Mouse (Mus musculus): Measurements from ENCODE around the gene Cebpb. TPM values are rescaled to one million over a fixed set of nuclear protein-coding genes. Genes with fewer than 3 reads are reported as not detected.
"Not testable (repeated sequence)": the region's sequence is repeated elsewhere in the genome, so short reads cannot be mapped to it uniquely, and the experiment has no call there.

Gene Cebpb
- not detected in 2 replicates for polyA plus RNA-seq (2012; ENCODE audit: insufficient read depth, insufficient read length, low replicate concordance, missing spikeins)

- peaks cover 31% of the 10 kb centered on the region for H3K4me1 ChIP-seq (ENCODE audit: control insufficient read depth, insufficient read depth, low read length)
- H3K4me3 ChIP-seq (ENCODE audit: insufficient read depth, low read depth, low read length) = peak within 1 kb of the TSS; percentile 68
- no peak within 1 kb of the TSS for H3K27ac ChIP-seq (ENCODE audit: insufficient read depth, low read depth, low read length)
- TF ChIP-seq POLR2A (IDR thresholded peaks at IDR 0.05; ENCODE audit: insufficient read depth, low read depth, low read length) (0 out of 2 replicates have a peak, but pooled peaks have one; percentile 14), CTCF (IDR thresholded peaks at IDR 0.05; ENCODE audit: insufficient read depth, low read depth, low read length) (peak; percentile 74)
- 1% methylated on average over 144 of the region's 147 CpGs for WGBS
Observed at GRCm38 (mm10) chr2:167688498-167689451, at the start of gene Cebpb. Gene Cebpb, plus strand, starts transcription at chr2:167688915.

- Histone ChIP-seq H3K4me1 (ENCODE audit: control insufficient read depth, insufficient read depth, low read length) (peaks cover 3% of the 10 kb centered on the region; the same call in 1 of the 2 replicates), H3K27ac (ENCODE audit: insufficient read depth, low read depth, low read length) (no peak overlapping the region), H3K4me3 (ENCODE audit: insufficient read depth, low read depth, low read length) (no peak overlapping the region)
- TF ChIP-seq POLR2A (IDR thresholded peaks at IDR 0.05; ENCODE audit: insufficient read depth, low read depth, low read length) = no peak
- TF ChIP-seq CTCF (IDR thresholded peaks at IDR 0.05; ENCODE audit: insufficient read depth, low read depth, low read length) = no peak
- 79% methylated on average over 3 of the region's 3 CpGs for WGBS
Observed at GRCm38 (mm10) chr2:167640279-167640678, 48.4 kb upstream of the Cebpb start.

GRCm38 (mm10) chr2:167641337-167641736 lies 47.4 kb upstream of the Cebpb start:
- H3K4me1 ChIP-seq (ENCODE audit: control insufficient read depth, insufficient read depth, low read length) = peaks cover 11% of the 10 kb centered on the region
- 46% methylated on average over 8 of the region's 8 CpGs for WGBS
- no peak overlapping the region for H3K27ac ChIP-seq (ENCODE audit: insufficient read depth, low read depth, low read length)
- H3K4me3 ChIP-seq (ENCODE audit: insufficient read depth, low read depth, low read length) = no peak overlapping the region
- TF ChIP-seq CTCF (IDR thresholded peaks at IDR 0.05; ENCODE audit: insufficient read depth, low read depth, low read length) (no peak), POLR2A (IDR thresholded peaks at IDR 0.05; ENCODE audit: insufficient read depth, low read depth, low read length) (no peak)

GRCm38 (mm10) chr2:167642164-167642563 lies 46.6 kb upstream of the Cebpb start:
- WGBS = 93% methylated on average over 6 of the region's 6 CpGs
- TF ChIP-seq CTCF (IDR thresholded peaks at IDR 0.05; ENCODE audit: insufficient read depth, low read depth, low read length) = no peak
- TF ChIP-seq POLR2A (IDR thresholded peaks at IDR 0.05; ENCODE audit: insufficient read depth, low read depth, low read length) = no peak
- peaks cover 11% of the 10 kb centered on the region for H3K4me1 ChIP-seq (ENCODE audit: control insufficient read depth, insufficient read depth, low read length)

GRCm38 (mm10) chr2:167643356-167644052 lies 45.2 kb upstream of the Cebpb start:
- peaks cover 11% of the 10 kb centered on the region for H3K4me1 ChIP-seq (ENCODE audit: control insufficient read depth, insufficient read depth, low read length)
- 87% methylated on average over 13 of the region's 13 CpGs for WGBS
- not testable (repeated sequence) for H3K4me3 ChIP-seq (ENCODE audit: insufficient read depth, low read depth, low read length); H3K27ac ChIP-seq (ENCODE audit: insufficient read depth, low read depth, low read length)

More at GRCm38 (mm10) chr2:167642164-167642563, 46.6 kb upstream of the Cebpb start:
- H3K4me3 ChIP-seq (ENCODE audit: insufficient read depth, low read depth, low read length) = no peak overlapping the region
- no peak overlapping the region for H3K27ac ChIP-seq (ENCODE audit: insufficient read depth, low read depth, low read length)

GRCm38 (mm10) chr2:167646411-167646810 lies 42.3 kb upstream of the Cebpb start:
- 76% methylated on average over 4 of the region's 4 CpGs for WGBS
- Histone ChIP-seq H3K27ac (ENCODE audit: insufficient read depth, low read depth, low read length) (no peak overlapping the region), H3K4me3 (ENCODE audit: insufficient read depth, low read depth, low read length) (no peak overlapping the region), H3K4me1 (ENCODE audit: control insufficient read depth, insufficient read depth, low read length) (peaks cover 17% of the 10 kb centered on the region)
- TF ChIP-seq CTCF (IDR thresholded peaks at IDR 0.05; ENCODE audit: insufficient read depth, low read depth, low read length) (no peak), POLR2A (IDR thresholded peaks at IDR 0.05; ENCODE audit: insufficient read depth, low read depth, low read length) (no peak)

GRCm38 (mm10) chr2:167649290-167650032 lies 39.3 kb upstream of the Cebpb start:
- Histone ChIP-seq H3K4me1 (ENCODE audit: control insufficient read depth, insufficient read depth, low read length) (peaks cover 28% of the 10 kb centered on the region), H3K27ac (ENCODE audit: insufficient read depth, low read depth, low read length) (no peak overlapping the region), H3K4me3 (ENCODE audit: insufficient read depth, low read depth, low read length) (no peak overlapping the region)
- TF ChIP-seq CTCF (IDR thresholded peaks at IDR 0.05; ENCODE audit: insufficient read depth, low read depth, low read length) (no peak), POLR2A (IDR thresholded peaks at IDR 0.05; ENCODE audit: insufficient read depth, low read depth, low read length) (no peak)
- WGBS = 90% methylated on average over 12 of the region's 12 CpGs

GRCm38 (mm10) chr2:167651622-167652021 lies 37.1 kb upstream of the Cebpb start:
- no peak overlapping the region for H3K4me3 ChIP-seq (ENCODE audit: insufficient read depth, low read depth, low read length)
- TF ChIP-seq POLR2A (IDR thresholded peaks at IDR 0.05; ENCODE audit: insufficient read depth, low read depth, low read length) (no peak), CTCF (IDR thresholded peaks at IDR 0.05; ENCODE audit: insufficient read depth, low read depth, low read length) (no peak)
- WGBS = 59% methylated on average over 9 of the region's 9 CpGs
- H3K27ac ChIP-seq (ENCODE audit: insufficient read depth, low read depth, low read length) = peak overlapping the region; percentile 30; the same call in 1 of the 2 replicates
- H3K4me1 ChIP-seq (ENCODE audit: control insufficient read depth, insufficient read depth, low read length) = peaks cover 21% of the 10 kb centered on the region

Measured in olfactory bulb, adult 2 months (tissue).